Mouse (Mus musculus) limb, embryonic 14.5 days (tissue): Measurements from ENCODE around the gene Flvcr2. TPM values are rescaled to one million over a fixed set of nuclear protein-coding genes. Genes with fewer than 3 reads are reported as not detected.
A peak's percentile ranks its signal among the peaks of the same experiment; 100 is the strongest.

Source experiments
- ATAC-seq: fragments of 200-750 bp; cut with Nextera tagmentation; 2 replicates; pipeline ENCODE4 v1.8.0; 2017; ENCODE audit warnings: low read depth, moderate number of reproducible peaks, moderate TSS enrichment; ENCODE audit not compliant: low FRiP score
- DNase-seq: peaks from one replicate; pipeline ENCODE4 v3.0.0-alpha.2; 2015; ENCODE audit warnings: low spot score
- H3K27ac ChIP-seq: fragments of 300-500 bp; sonication (generic); replicated peaks from 2 replicates; pipeline ENCODE4 v1.5.1; 2014; ENCODE audit warnings: low read depth, mild to moderate bottlenecking, low read length, moderate library complexity, mixed read lengths
- H3K27me3 ChIP-seq: fragments of 300-500 bp; sonication (generic); 2 replicates; pipeline ENCODE4 v1.6.1; 2014; ENCODE audit warnings: low read length, mixed read lengths; ENCODE audit not compliant: control insufficient read depth, insufficient read depth
- H3K36me3 ChIP-seq: fragments of 300-500 bp; sonication (generic); 2 replicates; pipeline ENCODE4 v1.6.1; 2014; ENCODE audit warnings: mild to moderate bottlenecking, low read length, moderate library complexity, mixed read lengths; ENCODE audit not compliant: control insufficient read depth, insufficient read depth
- H3K4me1 ChIP-seq: fragments of 300-500 bp; sonication (generic); 2 replicates; pipeline ENCODE4 v1.6.1; 2014; ENCODE audit warnings: antibody characterized with exemption, low read length, mixed read lengths; ENCODE audit not compliant: control insufficient read depth, insufficient read depth
- H3K4me2 ChIP-seq: fragments of 300-500 bp; sonication (generic); replicated peaks from 2 replicates; pipeline ENCODE4 v1.6.1; 2014; ENCODE audit warnings: low read depth, mild to moderate bottlenecking, low read length, moderate library complexity; ENCODE audit not compliant: severe bottlenecking
- H3K4me3 ChIP-seq: fragments of 300-500 bp; sonication (generic); replicated peaks from 2 replicates; pipeline ENCODE4 v1.5.1; 2014; ENCODE audit warnings: low read length
- H3K9ac ChIP-seq: fragments of 300-500 bp; sonication (generic); 2 replicates; pipeline ENCODE4 v1.6.1; 2014; ENCODE audit warnings: mild to moderate bottlenecking, low read depth, low read length, moderate library complexity; ENCODE audit not compliant: severe bottlenecking
- H3K9me3 ChIP-seq: fragments of 300-500 bp; sonication (generic); 2 replicates; pipeline ENCODE4 v1.6.1; 2016; ENCODE audit warnings: low read length; ENCODE audit not compliant: control insufficient read depth
- POLR2A ChIP-seq: fragments of 200-500 bp; IDR thresholded peaks from 2 replicates; pipeline ENCODE4 v1.8.0; 2012; ENCODE audit warnings: inconsistent platforms, mild to moderate bottlenecking, moderate library complexity, borderline replicate concordance; ENCODE audit not compliant: insufficient read depth, insufficient read length; ENCODE audit errors: extremely low read depth
- WGBS: fragments of 180-500 bp; shearing (Covaris S2); extraction: QIAGEN DNeasy Blood & Tissue Kit; methylation state at CpG from one replicate; pipeline ENCODE4 v1.1.7; 2014; 5-methylcytosine and 5-hydroxymethylcytosine counted together
- polyA plus RNA-seq, 2 experiments: library from polyadenylated mRNA; depleted of rRNA in 1 of 2; stranded (reverse) in 1 of 2; unstranded in 1 of 2; fragments of >200 nt; fragmentation: Nextera tagmentation in 1 of 2; extraction: Ambion mirVana in 1 of 2; gene quantifications; 2 replicates each; pipeline versions ENCODE4 v1.2.1 to v1.2.3; 2012 to 2014

The Flvcr2 gene
- polyA plus RNA-seq, 2 experiments: 2.8 to 4.4 TPM

DNA sequence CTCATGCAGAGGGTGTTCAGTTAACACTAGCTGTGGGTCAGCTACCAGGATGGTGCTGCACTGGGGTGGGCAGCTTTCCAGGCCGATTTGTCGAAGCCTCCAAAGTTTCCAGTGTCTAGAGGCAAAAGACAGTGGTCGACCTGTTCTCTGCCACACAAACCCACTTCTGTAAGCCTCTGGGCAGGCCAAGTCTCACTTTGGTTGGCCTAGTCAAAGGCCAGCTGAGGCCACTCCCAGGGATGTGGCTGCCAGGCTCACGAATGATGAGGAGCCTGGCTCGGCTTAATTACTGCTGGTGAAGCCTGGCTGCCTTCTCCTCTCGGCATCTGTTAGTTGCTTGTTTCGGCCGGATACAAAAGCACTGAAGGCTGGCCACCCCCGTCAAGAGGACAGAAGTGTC is 53.7 kb downstream of the Flvcr2 start:
- Histone ChIP-seq H3K4me1 (no peaks in the 10 kb centered on the region), H3K4me2 (no peak overlapping the region), H3K9ac (no peak overlapping the region), H3K36me3 (no peaks in the 10 kb centered on the region), H3K9me3 (no peaks in the 10 kb centered on the region), H3K27ac (no peak overlapping the region), H3K4me3 (no peak overlapping the region), H3K27me3 (no peaks in the 10 kb centered on the region)
- ATAC-seq (no peak; the same call in 1 of the 2 replicates), DNase-seq (peak; percentile 15)
- TF ChIP-seq POLR2A: no peak
- 34% methylated on average over 9 of the region's 9 CpGs for WGBS

DNA sequence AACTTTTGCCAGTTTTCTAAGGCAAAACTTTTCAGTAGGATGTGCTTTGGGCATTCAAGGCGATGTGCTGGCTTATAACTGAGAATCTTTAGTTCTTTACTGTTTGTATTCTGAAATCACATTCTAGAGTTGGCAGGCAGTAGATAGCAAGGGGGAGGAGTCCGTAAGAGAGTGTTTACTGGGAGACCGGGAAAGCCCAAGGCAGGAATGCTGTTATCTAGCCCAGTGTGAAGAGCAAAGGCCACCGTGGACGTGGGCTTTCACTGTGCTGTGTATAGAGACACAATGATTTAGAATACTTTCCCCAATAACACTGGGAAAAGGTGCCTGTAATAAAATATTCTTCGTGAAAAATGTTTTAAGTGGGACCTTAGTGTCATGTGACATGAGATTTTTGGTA is 63.4 kb downstream of the Flvcr2 start:
- H3K9me3 ChIP-seq: no peaks in the 10 kb centered on the region
- no peak overlapping the region for H3K9ac ChIP-seq
- no peaks in the 10 kb centered on the region for H3K4me1 ChIP-seq
- no peak for TF ChIP-seq POLR2A
- DNase-seq (no peak), ATAC-seq (no peak)
- no peak overlapping the region for H3K27ac ChIP-seq
- H3K4me2 ChIP-seq: no peak overlapping the region
- peaks cover 37% of the 10 kb centered on the region for H3K36me3 ChIP-seq
- no peak overlapping the region for H3K4me3 ChIP-seq
- H3K27me3 ChIP-seq: no peaks in the 10 kb centered on the region
- WGBS: 63% methylated on average over 6 of the region's 6 CpGs

DNA sequence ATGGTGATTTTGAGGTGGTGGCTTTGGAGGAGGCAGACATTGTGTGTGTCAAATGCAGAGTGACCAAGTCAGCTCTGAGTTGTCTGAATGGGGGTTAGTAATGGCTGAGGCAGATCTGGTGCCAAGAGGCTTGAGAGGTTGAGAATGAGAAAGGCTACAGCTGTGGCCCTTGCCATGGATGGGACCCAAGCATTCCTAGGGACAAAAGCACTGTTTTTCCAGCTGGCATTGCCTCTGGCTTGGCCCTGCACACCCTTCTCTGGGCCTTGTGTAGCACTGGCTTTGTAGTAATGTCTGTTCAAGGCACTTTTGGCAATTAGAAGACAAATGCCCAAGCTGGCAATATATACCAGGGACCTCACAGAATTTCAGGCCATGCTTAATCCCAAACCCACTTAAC is 64.6 kb downstream of the Flvcr2 start:
- Histone ChIP-seq H3K4me1 (no peaks in the 10 kb centered on the region), H3K4me3 (no peak overlapping the region), H3K27me3 (no peaks in the 10 kb centered on the region), H3K36me3 (peaks cover 48% of the 10 kb centered on the region), H3K4me2 (no peak overlapping the region), H3K9ac (no peak overlapping the region), H3K27ac (no peak overlapping the region), H3K9me3 (no peaks in the 10 kb centered on the region)
- ATAC-seq: no peak
- DNase-seq: no peak
- TF ChIP-seq POLR2A: no peak

DNA sequence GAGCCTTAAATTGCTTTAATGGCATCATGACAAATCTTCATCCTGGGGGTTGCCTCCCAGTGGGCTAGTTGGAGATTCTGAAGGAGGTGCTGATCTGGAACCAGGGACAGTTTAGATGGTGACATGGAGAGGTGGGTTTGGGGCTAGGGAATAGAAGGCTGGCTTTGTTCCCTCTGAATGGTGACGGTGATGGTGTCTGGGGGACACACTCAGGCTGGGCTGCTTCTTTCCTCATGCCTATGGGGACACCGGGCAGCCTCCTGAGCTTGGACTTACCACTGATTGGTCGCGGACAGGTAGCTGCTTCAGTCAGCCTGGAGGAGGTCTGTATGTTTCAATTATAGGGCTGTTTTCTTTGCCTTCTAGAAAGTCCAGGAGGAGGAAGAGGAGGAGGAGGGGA is 65.3 kb downstream of the Flvcr2 start:
- WGBS: 95% methylated on average over 4 of the region's 4 CpGs
- Histone ChIP-seq H3K27ac (no peak overlapping the region), H3K4me1 (no peaks in the 10 kb centered on the region), H3K4me2 (no peak overlapping the region), H3K4me3 (no peak overlapping the region), H3K9me3 (no peaks in the 10 kb centered on the region), H3K36me3 (peaks cover 55% of the 10 kb centered on the region), H3K27me3 (no peaks in the 10 kb centered on the region), H3K9ac (no peak overlapping the region)
- DNase-seq (no peak), ATAC-seq (no peak)
- TF ChIP-seq POLR2A: no peak

DNA sequence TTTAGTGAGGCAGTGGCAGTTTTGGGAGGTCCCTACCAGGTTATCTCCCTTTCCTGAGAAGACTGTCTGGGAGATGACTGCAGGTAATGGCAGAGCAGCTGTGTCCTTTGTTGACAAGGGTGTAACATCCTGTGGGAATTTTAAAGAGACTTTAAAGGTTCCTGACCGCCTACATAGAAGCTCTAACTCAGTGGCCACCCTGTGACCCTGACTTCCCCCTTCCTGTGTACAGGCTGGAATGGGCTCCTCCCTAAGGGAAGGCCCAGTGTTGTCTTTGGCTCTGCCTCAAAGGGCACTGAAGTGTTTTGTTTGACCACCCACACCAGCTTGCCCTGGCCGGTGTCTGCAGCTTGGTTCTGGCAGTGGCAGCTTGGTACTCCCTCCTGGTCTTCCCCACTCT is 67.3 kb downstream of the Flvcr2 start:
- whole genome bisulfite sequencing: 86% methylated on average over 2 of the region's 2 CpGs
- Histone ChIP-seq H3K4me1 (no peaks in the 10 kb centered on the region), H3K9me3 (no peaks in the 10 kb centered on the region), H3K9ac (no peak overlapping the region), H3K27me3 (no peaks in the 10 kb centered on the region), H3K4me3 (no peak overlapping the region), H3K27ac (no peak overlapping the region), H3K36me3 (peaks cover 67% of the 10 kb centered on the region), H3K4me2 (no peak overlapping the region)
- DNase-seq (no peak), ATAC-seq (no peak)
- TF ChIP-seq POLR2A: no peak

DNA sequence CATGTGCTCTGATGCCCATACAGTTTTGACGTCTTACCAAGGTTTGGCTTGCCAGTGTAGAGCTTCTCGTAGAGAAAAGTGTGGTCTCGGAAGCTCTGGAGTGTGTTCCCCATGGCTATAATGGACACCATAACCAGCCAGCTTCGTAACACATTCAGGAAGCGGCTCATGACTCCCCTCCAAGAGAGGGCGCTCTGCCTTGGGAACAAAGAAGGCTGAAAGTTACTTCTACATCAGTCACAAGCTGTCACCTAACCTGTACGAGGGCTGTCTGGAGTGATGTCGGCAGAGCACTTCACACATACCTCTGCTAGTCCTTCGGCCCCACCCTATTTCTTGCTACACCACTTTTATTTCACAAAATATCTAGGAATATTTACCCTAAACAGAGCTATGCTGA is 75.7 kb downstream of the Flvcr2 start:
- Histone ChIP-seq H3K4me3 (no peak overlapping the region), H3K27ac (no peak overlapping the region), H3K4me2 (no peak overlapping the region), H3K9ac (no peak overlapping the region), H3K27me3 (no peaks in the 10 kb centered on the region), H3K9me3 (no peaks in the 10 kb centered on the region), H3K4me1 (peaks cover 8% of the 10 kb centered on the region; the same call in 1 of the 2 replicates), H3K36me3 (peaks cover 40% of the 10 kb centered on the region)
- no peak for TF ChIP-seq POLR2A
- WGBS: 76% methylated on average over 9 of the region's 9 CpGs
- DNase-seq (no peak), ATAC-seq (no peak)
